Mouse (Mus musculus): Measurements from ENCODE around the gene Clgn. TPM values are rescaled to one million over a fixed set of nuclear protein-coding genes. Genes with fewer than 3 reads are reported as not detected.

The Clgn gene
- polyA plus RNA-seq, 1 experiment from 2014 or later: 0.33 TPM

Other genes starting within 250 kb of the Clgn start
- 1.3 and 1.6 TPM in 2 replicates for gene Tbc1d9, start 224.5 kb upstream of the Clgn start, polyA plus RNA-seq (2015; fragmentation: Nextera tagmentation; extraction: Ambion mirVana)
- gene Gm10645, start 223.7 kb upstream of the Clgn start, polyA plus RNA-seq (2015; fragmentation: Nextera tagmentation; extraction: Ambion mirVana): 0.43 and 1.0 TPM in 2 replicates
- gene Ucp1, start 99.5 kb upstream of the Clgn start, polyA plus RNA-seq (2015; fragmentation: Nextera tagmentation; extraction: Ambion mirVana): not detected in 2 replicates
- 10.0 and 11.6 TPM in 2 replicates for gene Elmod2, start 57.4 kb upstream of the Clgn start, polyA plus RNA-seq (2015; fragmentation: Nextera tagmentation; extraction: Ambion mirVana)
- gene Mgat4d, start 41.4 kb upstream of the Clgn start, polyA plus RNA-seq (2015; fragmentation: Nextera tagmentation; extraction: Ambion mirVana): not detected in 2 replicates
- 99.2 and 106 TPM in 2 replicates for gene Scoc, start 68.5 kb downstream of the Clgn start, polyA plus RNA-seq (2015; fragmentation: Nextera tagmentation; extraction: Ambion mirVana)
- gene Olfr370, start 145.9 kb downstream of the Clgn start, polyA plus RNA-seq (2015; fragmentation: Nextera tagmentation; extraction: Ambion mirVana): not detected in 2 replicates
- 418 and 429 TPM in 2 replicates for gene Ndufb7, start 176.8 kb downstream of the Clgn start, polyA plus RNA-seq (2015; fragmentation: Nextera tagmentation; extraction: Ambion mirVana)
- 660 and 691 TPM in 2 replicates for gene Tecr, start 218.1 kb downstream of the Clgn start, polyA plus RNA-seq (2015; fragmentation: Nextera tagmentation; extraction: Ambion mirVana)
- 46.7 and 52.0 TPM in 2 replicates for gene Dnajb1, start 218.3 kb downstream of the Clgn start, polyA plus RNA-seq (2015; fragmentation: Nextera tagmentation; extraction: Ambion mirVana)